Mouse (Mus musculus): ENCODE data around the gene Ina. TPM values are rescaled to one million over a fixed set of nuclear protein-coding genes. Genes with fewer than 3 reads are reported as not detected.

The Ina gene
- polyA plus RNA-seq, 1 experiment from 2014 or later, result not detected

GRCm38 (mm10) chr19:47040720-47041473, 26.4 kb downstream of the Ina start:
- H3K4me3 ChIP-seq (ENCODE audit: low read depth, low read length), result no peak overlapping the region
- 83% methylated on average over 3 of the region's 3 CpGs for WGBS (ENCODE audit: insufficient replicate concordance)

GRCm38 (mm10) chr19:47043608-47044007, 29.1 kb downstream of the Ina start:
- Histone ChIP-seq H3K36me3 (replicated peaks; ENCODE audit: insufficient read depth, low read length) (peaks cover 20% of the 10 kb centered on the region; the same call in 1 of the 2 replicates), H3K27ac (ENCODE audit: low read depth) (no peak overlapping the region), H3K4me3 (ENCODE audit: low read depth, low read length) (no peak overlapping the region), H3K9me3 (ENCODE audit: low read length) (no peaks in the 10 kb centered on the region), H3K4me1 (ENCODE audit: insufficient read depth) (no peaks in the 10 kb centered on the region), H3K4me2 (ENCODE audit: low read depth, low read length) (no peak overlapping the region), H3K27me3 (ENCODE audit: insufficient read depth, low read length) (no peaks in the 10 kb centered on the region), H3K9ac (replicated peaks) (no peak overlapping the region)
- no peak for DNase-seq
- TF ChIP-seq EP300 (IDR thresholded peaks at IDR 0.05; ENCODE audit: low read depth), result no peak
- peak; percentile 51 for TF ChIP-seq CTCF (IDR thresholded peaks at IDR 0.05; ENCODE audit: low read depth)
- no peak for ATAC-seq
- 65% methylated on average over 3 of the region's 3 CpGs for WGBS (ENCODE audit: insufficient replicate concordance)

More at GRCm38 (mm10) chr19:47040720-47041473, 26.4 kb downstream of the Ina start:
- TF ChIP-seq EP300 (IDR thresholded peaks at IDR 0.05; ENCODE audit: low read depth), result no peak
- TF ChIP-seq CTCF (IDR thresholded peaks at IDR 0.05; ENCODE audit: low read depth), result no peak
- Histone ChIP-seq H3K4me2 (ENCODE audit: low read depth, low read length) (no peak overlapping the region), H3K27ac (ENCODE audit: low read depth) (no peak overlapping the region), H3K4me1 (ENCODE audit: insufficient read depth) (no peaks in the 10 kb centered on the region), H3K9me3 (ENCODE audit: low read length) (no peaks in the 10 kb centered on the region), H3K36me3 (replicated peaks; ENCODE audit: insufficient read depth, low read length) (peaks cover 22% of the 10 kb centered on the region), H3K27me3 (ENCODE audit: insufficient read depth, low read length) (no peaks in the 10 kb centered on the region), H3K9ac (replicated peaks) (no peak overlapping the region)
- DNase-seq (no peak), ATAC-seq (no peak)

GRCm38 (mm10) chr19:47046343-47046742, 31.8 kb downstream of the Ina start:
- Histone ChIP-seq H3K27ac (ENCODE audit: low read depth) (no peak overlapping the region), H3K4me1 (ENCODE audit: insufficient read depth) (peaks cover 15% of the 10 kb centered on the region), H3K9ac (replicated peaks) (no peak overlapping the region), H3K4me3 (ENCODE audit: low read depth, low read length) (no peak overlapping the region), H3K9me3 (ENCODE audit: low read length) (no peaks in the 10 kb centered on the region), H3K4me2 (ENCODE audit: low read depth, low read length) (no peak overlapping the region), H3K36me3 (replicated peaks; ENCODE audit: insufficient read depth, low read length) (0 out of 2 replicates have a peak, but pooled peaks cover 12% of the 10 kb centered on the region), H3K27me3 (ENCODE audit: insufficient read depth, low read length) (no peaks in the 10 kb centered on the region)
- DNase-seq (no peak), ATAC-seq (no peak)
- peak; percentile 43 for TF ChIP-seq CTCF (IDR thresholded peaks at IDR 0.05; ENCODE audit: low read depth)
- no peak for TF ChIP-seq EP300 (IDR thresholded peaks at IDR 0.05; ENCODE audit: low read depth)
- 84% methylated on average over 1 of the region's 1 CpGs for WGBS (ENCODE audit: insufficient replicate concordance)

- H3K4me3 ChIP-seq (ENCODE audit: low read depth, low read length), result no peak overlapping the region
- H3K4me2 ChIP-seq (ENCODE audit: low read depth, low read length), result no peak overlapping the region
- H3K4me1 ChIP-seq (ENCODE audit: insufficient read depth), result peaks cover 15% of the 10 kb centered on the region
- ATAC-seq (no peak), DNase-seq (no peak)
- H3K9ac ChIP-seq (replicated peaks), result no peak overlapping the region
- no peak overlapping the region for H3K27ac ChIP-seq (ENCODE audit: low read depth)
- WGBS (ENCODE audit: insufficient replicate concordance), result 84% methylated on average over 13 of the region's 13 CpGs
- TF ChIP-seq EP300 (IDR thresholded peaks at IDR 0.05; ENCODE audit: low read depth) (no peak), CTCF (IDR thresholded peaks at IDR 0.05; ENCODE audit: low read depth) (no peak)
- H3K27me3 ChIP-seq (ENCODE audit: insufficient read depth, low read length), result no peaks in the 10 kb centered on the region
- H3K9me3 ChIP-seq (ENCODE audit: low read length), result no peaks in the 10 kb centered on the region
- 0 out of 2 replicates have a peak, but pooled peaks cover 9% of the 10 kb centered on the region for H3K36me3 ChIP-seq (replicated peaks; ENCODE audit: insufficient read depth, low read length)
Observed at GRCm38 (mm10) chr19:47047236-47047833, 32.8 kb downstream of the Ina start.

- Histone ChIP-seq H3K4me2 (ENCODE audit: low read depth, low read length) (peak overlapping the region; percentile 97; the same call in 1 of the 2 replicates), H3K9ac (replicated peaks) (no peak overlapping the region), H3K9me3 (ENCODE audit: low read length) (no peaks in the 10 kb centered on the region), H3K27me3 (ENCODE audit: insufficient read depth, low read length) (no peaks in the 10 kb centered on the region), H3K4me3 (ENCODE audit: low read depth, low read length) (no peak overlapping the region), H3K36me3 (replicated peaks; ENCODE audit: insufficient read depth, low read length) (0 out of 2 replicates have a peak, but pooled peaks cover 9% of the 10 kb centered on the region), H3K27ac (ENCODE audit: low read depth) (no peak overlapping the region), H3K4me1 (ENCODE audit: insufficient read depth) (peaks cover 15% of the 10 kb centered on the region)
- no peak for TF ChIP-seq EP300 (IDR thresholded peaks at IDR 0.05; ENCODE audit: low read depth)
- ATAC-seq (no peak), DNase-seq (no peak)
- WGBS (ENCODE audit: insufficient replicate concordance), result 64% methylated on average over 4 of the region's 4 CpGs
Observed at GRCm38 (mm10) chr19:47049061-47049460, 34.6 kb downstream of the Ina start.

GRCm38 (mm10) chr19:47049840-47050239, 35.3 kb downstream of the Ina start:
- no peak for TF ChIP-seq EP300 (IDR thresholded peaks at IDR 0.05; ENCODE audit: low read depth)
- TF ChIP-seq CTCF (IDR thresholded peaks at IDR 0.05; ENCODE audit: low read depth), result no peak
- peaks cover 15% of the 10 kb centered on the region for H3K4me1 ChIP-seq (ENCODE audit: insufficient read depth)
- H3K9me3 ChIP-seq (ENCODE audit: low read length), result no peaks in the 10 kb centered on the region
- peak overlapping the region; percentile 85; the same call in 1 of the 2 replicates for H3K27ac ChIP-seq (ENCODE audit: low read depth)
- H3K4me3 ChIP-seq (ENCODE audit: low read depth, low read length), result peak overlapping the region; percentile 84
- WGBS (ENCODE audit: insufficient replicate concordance), result 7% methylated on average over 7 of the region's 7 CpGs
- 0 out of 2 replicates have a peak, but pooled peaks cover 9% of the 10 kb centered on the region for H3K36me3 ChIP-seq (replicated peaks; ENCODE audit: insufficient read depth, low read length)
- peak overlapping the region; percentile 97 for H3K4me2 ChIP-seq (ENCODE audit: low read depth, low read length)
- no peak for DNase-seq
- no peaks in the 10 kb centered on the region for H3K27me3 ChIP-seq (ENCODE audit: insufficient read depth, low read length)
- H3K9ac ChIP-seq (replicated peaks), result peak overlapping the region; percentile 83
- ATAC-seq, result no peak

Data from liver, postnatal 0 days (tissue).